Mouse (Mus musculus) midbrain, postnatal 0 days (tissue): ENCODE measurements at regions not wholly inside any gene's neighbourhood (a gene's known extent, or its start where the extent isn't known, plus 50 kb on each side); places are given as distances from the start of the nearest gene placed in this dataset.

ENCODE experiments used
- ATAC-seq: fragments of 200-750 bp; cut with Nextera tagmentation; 2 replicates; pipeline ENCODE4 v1.8.0; 2017; ENCODE audit warnings: moderate number of reproducible peaks, mild to moderate bottlenecking, moderate TSS enrichment, moderate library complexity; ENCODE audit not compliant: low FRiP score
- DNase-seq: peaks from one replicate; pipeline ENCODE4 v3.0.0-alpha.2; 2015; ENCODE audit warnings: low spot score
- H3K27ac ChIP-seq: fragments of 300-500 bp; sonication (generic); 2 replicates; pipeline ENCODE4 v1.5.1; 2014; ENCODE audit warnings: low read depth, mild to moderate bottlenecking, low read length, mixed read lengths
- H3K27me3 ChIP-seq: fragments of 300-500 bp; sonication (generic); 2 replicates; pipeline ENCODE4 v1.6.1; 2014; ENCODE audit warnings: low read length, control low read depth, mixed read lengths; ENCODE audit not compliant: insufficient read depth
- H3K36me3 ChIP-seq: fragments of 300-500 bp; sonication (generic); 2 replicates; pipeline ENCODE4 v1.6.1; 2014; ENCODE audit warnings: low read length, control low read depth, mixed read lengths; ENCODE audit not compliant: insufficient read depth
- H3K4me1 ChIP-seq: fragments of 300-500 bp; sonication (generic); 2 replicates; pipeline ENCODE4 v1.6.1; 2014; ENCODE audit warnings: mild to moderate bottlenecking, control low read depth, antibody characterized with exemption, low read length, mixed read lengths; ENCODE audit not compliant: insufficient read depth
- H3K4me2 ChIP-seq: fragments of 300-500 bp; sonication (generic); 2 replicates; pipeline ENCODE4 v1.6.1; 2014; ENCODE audit warnings: low read depth, mild to moderate bottlenecking, low read length, mixed read lengths; ENCODE audit not compliant: poor library complexity, severe bottlenecking
- H3K4me3 ChIP-seq: fragments of 300-500 bp; sonication (generic); 2 replicates; pipeline ENCODE4 v1.5.1; 2014; ENCODE audit warnings: low read depth, mild to moderate bottlenecking, low read length, moderate library complexity
- H3K9ac ChIP-seq: fragments of 300-500 bp; sonication (generic); replicated peaks from 2 replicates; pipeline ENCODE4 v1.6.1; 2014; ENCODE audit warnings: mild to moderate bottlenecking, low read length, moderate library complexity, mixed read lengths; ENCODE audit not compliant: poor library complexity, severe bottlenecking
- H3K9me3 ChIP-seq: fragments of 300-500 bp; sonication (generic); 2 replicates; pipeline ENCODE4 v1.6.1; 2016; ENCODE audit warnings: low read length, control low read depth
- CTCF ChIP-seq: IDR thresholded peaks from 2 replicates; pipeline ENCODE4 v1.5.1; 2016; ENCODE audit warnings: antibody characterized with exemption, mild to moderate bottlenecking
- WGBS: fragments of 180-500 bp; shearing (Covaris S2); extraction: QIAGEN DNeasy Blood & Tissue Kit; methylation state at CpG from one replicate; pipeline ENCODE4 v1.1.7; 2014; 5-methylcytosine and 5-hydroxymethylcytosine counted together

GRCm38 (mm10) chr13:35515291-35515690 is 144.3 kb upstream of the Cdyl start:
- WGBS: 79% methylated on average over 3 of the region's 3 CpGs
- Histone ChIP-seq H3K9ac (no peak overlapping the region), H3K27me3 (no peaks in the 10 kb centered on the region), H3K36me3 (no peaks in the 10 kb centered on the region), H3K4me2 (no peak overlapping the region), H3K4me3 (no peak overlapping the region), H3K9me3 (no peaks in the 10 kb centered on the region), H3K4me1 (no peaks in the 10 kb centered on the region), H3K27ac (no peak overlapping the region)
- DNase-seq: no peak
- no peak for TF ChIP-seq CTCF
- ATAC-seq: no peak

DNA sequence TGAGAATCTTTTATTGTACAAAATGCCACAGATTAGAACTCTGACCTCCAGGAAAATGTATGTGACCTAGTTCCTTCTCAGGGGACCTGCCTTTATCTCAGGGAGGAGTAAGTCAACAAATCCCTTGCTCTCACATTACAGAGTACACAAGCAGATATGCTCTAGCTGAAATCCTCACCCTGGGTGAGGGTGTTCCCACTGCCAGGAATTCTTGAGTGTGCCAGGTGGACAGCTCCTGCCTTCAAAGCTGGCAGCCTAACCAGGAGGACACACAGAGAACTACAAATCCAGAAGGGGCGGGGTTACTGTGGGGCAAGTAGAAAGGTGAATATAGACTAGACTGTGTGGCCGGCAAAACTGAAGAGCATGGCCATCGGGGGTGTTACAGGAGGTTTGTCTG is 141.9 kb upstream of the Cdyl start:
- Histone ChIP-seq H3K36me3 (no peaks in the 10 kb centered on the region), H3K4me1 (no peaks in the 10 kb centered on the region), H3K4me2 (no peak overlapping the region), H3K27ac (no peak overlapping the region), H3K4me3 (no peak overlapping the region), H3K27me3 (no peaks in the 10 kb centered on the region), H3K9ac (no peak overlapping the region), H3K9me3 (no peaks in the 10 kb centered on the region)
- TF ChIP-seq CTCF: no peak
- ATAC-seq: no peak
- no peak for DNase-seq
- 88% methylated on average over 3 of the region's 3 CpGs for WGBS

- DNase-seq (no peak), ATAC-seq (no peak)
- no peak for TF ChIP-seq CTCF
- no peak overlapping the region for H3K27ac ChIP-seq
- no peak overlapping the region for H3K4me3 ChIP-seq
- WGBS: 83% methylated on average over 1 of the region's 1 CpGs
- H3K27me3 ChIP-seq: no peaks in the 10 kb centered on the region
- no peaks in the 10 kb centered on the region for H3K36me3 ChIP-seq
- no peaks in the 10 kb centered on the region for H3K9me3 ChIP-seq
- H3K4me1 ChIP-seq: no peaks in the 10 kb centered on the region
- H3K4me2 ChIP-seq: no peak overlapping the region
- no peak overlapping the region for H3K9ac ChIP-seq
Observed at GRCm38 (mm10) chr13:35522272-35522671, 137.4 kb upstream of the Cdyl start.

GRCm38 (mm10) chr13:35529577-35529976 is 130.1 kb upstream of the Cdyl start:
- 83% methylated on average over 3 of the region's 3 CpGs for WGBS

GRCm38 (mm10) chr13:35537106-35537505 is 122.5 kb upstream of the Cdyl start:
- DNase-seq (no peak), ATAC-seq (no peak)
- Histone ChIP-seq H3K9ac (no peak overlapping the region), H3K27me3 (no peaks in the 10 kb centered on the region), H3K4me2 (no peak overlapping the region), H3K27ac (no peak overlapping the region), H3K36me3 (no peaks in the 10 kb centered on the region), H3K9me3 (no peaks in the 10 kb centered on the region), H3K4me1 (no peaks in the 10 kb centered on the region), H3K4me3 (no peak overlapping the region)
- 86% methylated on average over 7 of the region's 7 CpGs for WGBS
- no peak for TF ChIP-seq CTCF

More at GRCm38 (mm10) chr13:35529577-35529976, 130.1 kb upstream of the Cdyl start:
- H3K9ac ChIP-seq: no peak overlapping the region
- no peak for DNase-seq
- no peak for TF ChIP-seq CTCF
- no peaks in the 10 kb centered on the region for H3K27me3 ChIP-seq
- no peaks in the 10 kb centered on the region for H3K36me3 ChIP-seq
- no peak overlapping the region for H3K4me3 ChIP-seq
- no peak overlapping the region for H3K4me2 ChIP-seq
- H3K9me3 ChIP-seq: no peaks in the 10 kb centered on the region
- no peak for ATAC-seq
- H3K27ac ChIP-seq: no peak overlapping the region
- H3K4me1 ChIP-seq: no peaks in the 10 kb centered on the region

DNA sequence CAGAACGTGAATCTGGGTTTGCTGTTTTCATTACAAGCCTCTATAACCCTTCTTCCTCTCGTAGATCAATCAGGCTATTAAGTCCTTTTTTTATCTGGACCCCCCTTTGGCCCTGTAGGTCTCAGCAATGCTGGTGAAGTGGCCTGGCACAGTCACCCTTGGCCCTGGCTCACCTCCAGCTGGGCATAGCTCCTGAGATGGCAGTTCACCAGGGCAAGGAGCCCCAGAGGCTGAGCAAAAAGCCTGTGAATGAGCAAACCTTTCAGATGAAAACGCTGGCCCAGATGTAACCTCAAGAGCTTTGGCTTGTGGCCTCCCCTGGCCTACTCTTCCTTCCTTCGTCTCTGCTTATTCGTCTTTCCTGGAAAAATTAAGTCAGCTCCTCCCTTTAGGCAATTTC is 121.7 kb upstream of the Cdyl start:
- Histone ChIP-seq H3K36me3 (no peaks in the 10 kb centered on the region), H3K4me1 (no peaks in the 10 kb centered on the region), H3K4me2 (no peak overlapping the region), H3K4me3 (no peak overlapping the region), H3K9me3 (no peaks in the 10 kb centered on the region), H3K27me3 (no peaks in the 10 kb centered on the region), H3K9ac (no peak overlapping the region), H3K27ac (no peak overlapping the region)
- no peak for DNase-seq
- no peak for ATAC-seq
- no peak for TF ChIP-seq CTCF
- WGBS: 64% methylated on average over 5 of the region's 5 CpGs

- no peak for TF ChIP-seq CTCF
- WGBS: 86% methylated on average over 2 of the region's 2 CpGs
Observed at GRCm38 (mm10) chr13:35540433-35540832, 119.2 kb upstream of the Cdyl start.

More at GRCm38 (mm10) chr13:35540433-35540832, 119.2 kb upstream of the Cdyl start:
- ATAC-seq (no peak), DNase-seq (no peak)
- H3K36me3 ChIP-seq: no peaks in the 10 kb centered on the region
- no peaks in the 10 kb centered on the region for H3K27me3 ChIP-seq
- no peaks in the 10 kb centered on the region for H3K4me1 ChIP-seq
- no peak overlapping the region for H3K9ac ChIP-seq
- no peak overlapping the region for H3K4me3 ChIP-seq
- no peak overlapping the region for H3K27ac ChIP-seq
- H3K9me3 ChIP-seq: no peaks in the 10 kb centered on the region
- no peak overlapping the region for H3K4me2 ChIP-seq
